Mouse (Mus musculus) lung, postnatal 0 days (tissue): ENCODE results near the gene 4930404N11Rik. TPM values are rescaled to one million over a fixed set of nuclear protein-coding genes. Genes with fewer than 3 reads are reported as not detected.

Experiments
- ATAC-seq: fragments of 200-750 bp; cut with Nextera tagmentation; 2 replicates; pipeline ENCODE4 v1.8.0; 2017; ENCODE audit warnings: moderate library complexity
- DNase-seq: peaks from one replicate; pipeline ENCODE4 v3.0.0-alpha.2; 2016; ENCODE audit warnings: low spot score
- H3K27ac ChIP-seq: fragments of 300-500 bp; sonication (generic); 2 replicates; pipeline ENCODE4 v1.5.1; 2014; ENCODE audit warnings: antibody characterized with exemption, mild to moderate bottlenecking, low read length, mixed read lengths
- H3K27me3 ChIP-seq: fragments of 300-500 bp; sonication (generic); replicated peaks from 2 replicates; pipeline ENCODE4 v1.6.1; 2014; ENCODE audit warnings: low read length, mixed read lengths; ENCODE audit not compliant: insufficient read depth
- H3K36me3 ChIP-seq: fragments of 300-500 bp; sonication (generic); 2 replicates; pipeline ENCODE4 v1.6.1; 2014; ENCODE audit warnings: low read length, mixed read lengths; ENCODE audit not compliant: insufficient read depth
- H3K4me1 ChIP-seq: fragments of 300-500 bp; sonication (generic); 2 replicates; pipeline ENCODE4 v1.6.1; 2014; ENCODE audit warnings: antibody characterized with exemption, low read depth, low read length, mixed read lengths; ENCODE audit not compliant: insufficient read depth
- H3K4me2 ChIP-seq: fragments of 300-500 bp; sonication (generic); replicated peaks from 2 replicates; pipeline ENCODE4 v1.6.1; 2014; ENCODE audit warnings: low read depth, mild to moderate bottlenecking, low read length, moderate library complexity, mixed read lengths
- H3K4me3 ChIP-seq: fragments of 300-500 bp; sonication (generic); 2 replicates; pipeline ENCODE4 v1.5.1; 2014; ENCODE audit warnings: low read depth, low read length
- H3K9ac ChIP-seq: fragments of 300-500 bp; sonication (generic); replicated peaks from 2 replicates; pipeline ENCODE4 v1.6.1; 2014; ENCODE audit warnings: low read depth, mild to moderate bottlenecking
- H3K9me3 ChIP-seq: fragments of 300-500 bp; sonication (generic); 2 replicates; pipeline ENCODE4 v1.6.1; 2016; ENCODE audit warnings: low read length, mixed read lengths
- CTCF ChIP-seq: IDR thresholded peaks from 2 replicates; pipeline ENCODE4 v1.5.1; 2016; ENCODE audit warnings: antibody characterized with exemption, mild to moderate bottlenecking
- EP300 ChIP-seq: IDR thresholded peaks from 2 replicates; pipeline ENCODE4 v1.6.1; 2016; ENCODE audit warnings: antibody characterized with exemption, mild to moderate bottlenecking, control low read depth
- WGBS: fragments of 180-500 bp; shearing (Covaris S2); extraction: QIAGEN DNeasy Blood & Tissue Kit; methylation state at CpG from one replicate; pipeline ENCODE4 v1.1.7; 2014; 5-methylcytosine and 5-hydroxymethylcytosine counted together
- polyA plus RNA-seq: library from polyadenylated mRNA; unstranded; fragments of >200 nt; fragmentation: Nextera tagmentation; extraction: Ambion mirVana; gene quantifications from 2 replicates; pipeline ENCODE4 v1.2.1, GENCODE M21; 2015

Gene 4930404N11Rik
- 5.4 and 6.6 TPM in 2 replicates for polyA plus RNA-seq

DNA sequence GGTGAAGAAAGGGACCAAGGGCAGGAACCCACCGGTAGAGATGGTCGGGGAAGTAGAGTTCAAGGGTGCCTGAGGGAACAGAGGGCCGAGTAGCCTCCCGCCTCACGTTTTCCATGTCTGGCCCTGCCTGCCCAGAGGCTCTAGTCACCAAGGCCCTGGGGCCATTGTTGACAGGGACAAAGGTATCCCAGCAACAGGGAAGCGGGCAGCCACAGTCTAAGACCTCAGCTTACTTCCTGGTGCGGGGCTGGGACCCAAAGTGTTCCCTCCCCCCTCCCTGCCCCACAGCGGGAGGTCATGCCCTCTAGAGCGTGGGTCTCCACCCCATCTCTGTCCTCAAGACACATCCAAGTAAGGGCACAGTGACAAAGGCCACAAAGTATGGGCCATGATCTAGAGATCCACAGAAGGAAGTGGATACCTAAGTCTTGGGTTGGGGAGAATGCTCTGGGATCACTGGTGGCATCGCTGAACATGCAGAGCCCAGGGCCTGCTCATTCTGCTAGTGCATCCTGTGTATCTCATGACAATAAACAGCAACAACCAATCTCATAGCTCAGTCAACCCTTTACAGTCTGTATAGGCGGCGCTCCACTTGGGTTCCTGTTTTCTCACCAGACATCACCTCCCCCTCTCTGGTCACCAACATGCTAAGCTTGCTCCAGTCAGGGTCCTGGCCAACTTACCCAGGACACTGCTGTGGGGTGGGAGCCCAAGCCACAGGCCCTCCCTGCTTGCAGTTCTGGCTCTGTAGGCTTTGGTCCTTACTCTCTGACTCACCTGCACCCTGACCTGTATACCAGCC, at the start of gene 4930404N11Rik:
4930404N11Rik (minus strand) TSS at position 145 of the 805 bp plus-strand sequence.
- 0 out of 2 replicates have a peak within 1 kb of the TSS, but pooled peaks have one; percentile 17 for H3K4me3 ChIP-seq
- DNase-seq: peak; percentile 52
- no peaks in the 10 kb centered on the region for H3K27me3 ChIP-seq
- H3K36me3 ChIP-seq: peaks cover 32% of the 10 kb centered on the region
- TF ChIP-seq CTCF (no peak), EP300 (no peak)
- no peaks in the 10 kb centered on the region for H3K9me3 ChIP-seq
- peaks cover 17% of the 10 kb centered on the region for H3K4me1 ChIP-seq
- peak within 1 kb of the TSS; percentile 53 for H3K4me2 ChIP-seq
- H3K27ac ChIP-seq: no peak within 1 kb of the TSS
- no peak within 1 kb of the TSS for H3K9ac ChIP-seq
- ATAC-seq: peak; percentile 16; the same call in 1 of the 2 replicates
- WGBS: 25% methylated on average over 12 of the region's 12 CpGs

DNA sequence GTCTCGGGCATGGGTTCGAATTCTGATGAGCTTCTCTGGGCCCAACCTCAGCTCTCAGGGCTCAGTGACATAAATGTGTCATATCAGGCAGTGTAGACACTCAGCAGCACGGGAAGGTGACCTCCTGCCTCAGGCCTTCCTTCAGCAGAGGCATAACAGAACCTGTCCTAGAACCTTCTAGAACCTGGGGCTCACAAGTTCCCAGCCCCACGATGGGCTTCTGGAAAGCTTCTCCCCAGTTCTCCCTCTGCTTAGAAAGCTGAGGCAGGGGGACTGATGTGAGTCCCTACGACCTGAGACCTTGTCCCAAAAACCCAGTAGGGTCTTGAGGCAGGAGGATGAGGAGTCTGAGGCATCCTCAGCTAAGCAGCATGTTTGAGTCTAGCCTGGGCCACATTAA, 49.5 kb upstream of the 4930404N11Rik start:
- Histone ChIP-seq H3K4me3 (no peak overlapping the region), H3K4me2 (no peak overlapping the region), H3K4me1 (peaks cover 54% of the 10 kb centered on the region), H3K27me3 (no peaks in the 10 kb centered on the region), H3K27ac (peak overlapping the region; percentile 89; the same call in 1 of the 2 replicates), H3K9me3 (no peaks in the 10 kb centered on the region), H3K9ac (no peak overlapping the region), H3K36me3 (no peaks in the 10 kb centered on the region)
- ATAC-seq (no peak), DNase-seq (peak; percentile 4)
- TF ChIP-seq CTCF: no peak
- no peak for TF ChIP-seq EP300
- WGBS: 63% methylated on average over 5 of the region's 5 CpGs

DNA sequence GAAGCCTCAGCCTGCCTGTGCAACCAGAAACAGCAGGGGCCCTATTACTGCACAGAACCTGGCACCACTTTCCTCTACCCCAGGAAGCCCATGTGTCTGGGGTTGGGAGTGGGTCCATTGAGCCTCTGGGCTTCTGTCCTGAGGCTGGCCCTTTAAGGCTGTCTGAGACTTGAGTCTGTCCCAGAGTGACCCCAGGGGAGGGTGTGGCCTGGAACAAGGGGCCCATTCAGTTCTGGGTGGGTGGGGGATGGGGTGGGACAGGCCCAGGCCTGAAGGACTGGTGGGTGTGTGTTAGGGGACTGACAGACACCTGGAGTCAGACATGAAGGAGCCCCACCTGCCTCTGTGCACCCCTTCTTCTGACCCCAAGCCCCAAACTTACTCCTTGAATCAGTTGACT, 49.1 kb upstream of the 4930404N11Rik start:
- H3K27ac ChIP-seq: peak overlapping the region; percentile 89

DNA sequence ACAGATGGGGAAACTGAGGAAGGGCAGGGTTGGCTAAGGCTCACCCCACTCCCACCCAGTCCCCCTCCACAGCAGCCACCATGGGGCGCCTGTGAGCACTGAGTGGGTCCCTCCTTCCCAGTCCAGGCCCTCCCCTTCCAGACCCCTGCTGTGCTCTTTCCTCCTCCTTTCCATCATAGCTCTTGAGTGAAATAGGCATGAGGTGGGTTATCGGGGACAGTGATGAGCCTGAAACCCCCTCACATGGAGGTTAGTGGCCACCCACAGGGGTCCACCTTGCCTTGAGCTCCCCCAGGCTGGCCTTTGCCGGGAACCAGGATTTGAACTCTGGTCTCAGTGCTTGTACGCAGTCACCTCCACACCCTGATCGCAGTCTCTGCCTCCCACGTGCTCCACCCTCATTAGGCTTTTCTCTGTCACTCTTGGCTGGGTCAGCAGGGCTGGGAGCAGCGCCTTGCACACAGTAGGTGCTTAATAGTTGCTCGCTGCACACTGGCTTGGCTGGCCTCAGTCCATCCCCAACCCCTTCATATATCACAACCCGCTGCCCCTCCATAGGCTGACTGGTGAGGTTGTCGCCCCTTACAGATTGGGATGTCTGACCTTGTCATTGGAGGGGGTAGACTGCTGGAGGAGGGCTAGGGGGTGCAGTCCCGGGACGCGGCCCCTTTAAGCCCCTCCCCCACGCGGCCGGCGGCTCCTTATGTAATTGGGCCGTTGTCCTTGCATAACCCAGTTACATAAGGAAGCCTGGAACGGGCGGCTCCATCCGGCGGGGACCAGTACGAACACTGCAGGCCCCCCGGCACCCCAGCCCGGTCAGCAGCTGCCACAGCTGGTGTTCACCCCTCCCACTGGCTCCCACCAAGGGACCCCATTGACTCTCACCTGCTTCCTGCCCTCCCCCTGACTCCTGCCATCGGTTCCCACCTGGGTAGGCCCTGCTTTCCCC, 48.0 kb upstream of the 4930404N11Rik start:
- H3K4me2 ChIP-seq: peak overlapping the region; percentile 52
- H3K27me3 ChIP-seq: no peaks in the 10 kb centered on the region
- H3K4me1 ChIP-seq: peaks cover 60% of the 10 kb centered on the region
- DNase-seq (peak; percentile 90), ATAC-seq (peak; percentile 49)
- WGBS: 24% methylated on average over 24 of the region's 26 CpGs
- peak overlapping the region; percentile 89 for H3K27ac ChIP-seq
- H3K4me3 ChIP-seq: 0 out of 2 replicates have a peak overlapping the region, but pooled peaks have one; percentile 10
- peak; percentile 89 for TF ChIP-seq EP300
- peak; percentile 40 for TF ChIP-seq CTCF
- H3K9me3 ChIP-seq: no peaks in the 10 kb centered on the region
- no peaks in the 10 kb centered on the region for H3K36me3 ChIP-seq
- H3K9ac ChIP-seq: 0 out of 2 replicates have a peak overlapping the region, but pooled peaks have one; percentile 16

More for the DNA sequence above, 49.1 kb upstream of the 4930404N11Rik start:
- Histone ChIP-seq H3K4me3 (no peak overlapping the region), H3K9me3 (no peaks in the 10 kb centered on the region), H3K27me3 (no peaks in the 10 kb centered on the region), H3K9ac (no peak overlapping the region), H3K4me2 (peak overlapping the region; percentile 52), H3K36me3 (no peaks in the 10 kb centered on the region), H3K4me1 (peaks cover 54% of the 10 kb centered on the region)
- DNase-seq (peak; percentile 53), ATAC-seq (no peak)
- TF ChIP-seq CTCF (no peak), EP300 (no peak)

DNA sequence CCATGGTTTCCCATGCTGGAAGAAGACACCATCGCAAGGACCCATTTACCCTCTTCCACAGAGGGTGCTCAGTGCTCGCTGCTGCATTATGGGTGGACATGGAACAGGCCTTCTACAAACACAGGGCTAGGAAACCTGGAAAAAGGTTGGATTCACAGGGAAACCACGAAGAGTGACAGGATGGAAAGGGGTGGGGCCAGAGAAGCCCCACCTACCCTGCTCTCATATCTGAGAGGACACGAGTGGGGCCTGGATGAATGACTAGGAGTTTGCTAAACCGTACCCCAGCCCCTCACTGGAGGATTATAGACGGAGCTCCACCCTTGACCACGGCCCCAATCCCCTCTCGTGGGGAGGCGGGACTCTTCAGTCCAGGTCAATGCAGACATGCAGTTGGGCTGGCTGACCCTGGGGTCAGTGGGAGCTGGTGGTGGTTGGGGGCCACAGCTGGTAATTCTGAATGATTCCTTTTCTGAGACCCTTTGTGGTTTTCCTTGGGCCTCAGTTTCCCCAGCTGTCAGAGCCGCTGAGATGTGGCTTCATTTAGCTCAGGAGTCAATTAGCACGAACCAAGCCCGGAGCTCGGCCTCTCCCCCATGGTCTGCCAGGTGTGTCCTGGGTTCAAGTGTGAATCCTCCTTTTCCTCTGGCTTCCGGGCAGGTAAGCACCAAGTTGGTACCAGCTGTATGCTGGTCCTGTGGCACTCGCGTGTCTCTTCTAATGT, 47.1 kb upstream of the 4930404N11Rik start:
- Histone ChIP-seq H3K4me1 (peaks cover 68% of the 10 kb centered on the region), H3K9me3 (no peaks in the 10 kb centered on the region), H3K27ac (peak overlapping the region; percentile 89), H3K9ac (no peak overlapping the region), H3K4me2 (no peak overlapping the region), H3K4me3 (no peak overlapping the region), H3K36me3 (no peaks in the 10 kb centered on the region), H3K27me3 (no peaks in the 10 kb centered on the region)
- 62% methylated on average over 16 of the region's 16 CpGs for WGBS
- DNase-seq (peak; percentile 26), ATAC-seq (no peak)
- 0 out of 2 replicates have a peak, but pooled peaks have one; percentile 7 for TF ChIP-seq EP300
- no peak for TF ChIP-seq CTCF
